Mouse (Mus musculus) E14TG2a.4 (cell line): ENCODE results near the gene Olfr1447.

Experiments
- H3K27me3 ChIP-seq: 2 replicates; pipeline ENCODE4 v1.6.1; 2014; ENCODE audit warnings: low read length, control low read depth; ENCODE audit not compliant: insufficient read depth
- H3K36me3 ChIP-seq: 2 replicates; pipeline ENCODE4 v1.6.1; 2014; ENCODE audit warnings: low read length, control low read depth; ENCODE audit not compliant: insufficient read depth
- H3K4me1 ChIP-seq: replicated peaks from 2 replicates; pipeline ENCODE4 v1.6.1; 2014; ENCODE audit warnings: low read depth, low read length, control low read depth
- H3K4me3 ChIP-seq: replicated peaks from 2 replicates; pipeline ENCODE4 v1.5.1; 2014; ENCODE audit warnings: mild to moderate bottlenecking, low read length
- H3K9me3 ChIP-seq: 2 replicates; pipeline ENCODE4 v1.6.1; 2014; ENCODE audit warnings: low read length, control low read depth
- CTCF ChIP-seq: conservative IDR thresholded peaks from 2 replicates; pipeline ENCODE4 v1.5.1; 2014; ENCODE audit warnings: low read length
- NANOG ChIP-seq: IDR thresholded peaks from 2 replicates; pipeline ENCODE4 v1.6.1; 2014; ENCODE audit warnings: borderline replicate concordance, low read length, mixed read lengths
- POU5F1 ChIP-seq: IDR thresholded peaks from 2 replicates; pipeline ENCODE4 v1.6.1; 2014; ENCODE audit warnings: low read length, borderline replicate concordance

Gene Olfr1447

GRCm38 (mm10) chr19:12903643-12904042, at the start of gene Olfr1447:
Gene Olfr1447, minus strand, starts transcription at chr19:12903743.
- H3K4me1 ChIP-seq, result no peaks in the 10 kb centered on the region
- no peaks in the 10 kb centered on the region for H3K36me3 ChIP-seq
- TF ChIP-seq CTCF, result no peak
- no peak for TF ChIP-seq NANOG
- TF ChIP-seq POU5F1, result no peak
- H3K9me3 ChIP-seq, result peaks cover 15% of the 10 kb centered on the region
- H3K4me3 ChIP-seq, result no peak within 1 kb of the TSS
- no peaks in the 10 kb centered on the region for H3K27me3 ChIP-seq

DNA sequence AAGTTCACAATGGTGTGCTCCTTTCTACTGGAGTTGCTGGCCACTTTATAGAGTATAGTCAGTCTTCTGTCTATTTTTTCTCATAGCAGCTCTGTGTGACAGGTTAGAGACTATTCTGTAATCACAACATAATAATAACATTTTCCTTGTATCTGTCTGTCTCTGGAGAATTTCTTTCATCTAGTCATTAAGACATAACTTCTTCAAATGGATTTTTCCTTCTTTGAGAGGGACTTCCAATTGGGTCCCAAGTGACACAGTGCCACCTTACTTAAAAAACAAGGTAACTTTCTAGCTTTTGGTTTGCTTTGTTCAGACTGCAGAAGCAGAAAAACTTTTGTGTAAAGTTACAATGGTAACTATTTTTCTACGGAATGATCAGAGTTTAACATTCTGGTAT, 46.4 kb upstream of the Olfr1447 start, which contains the start of gene Olfr1450:
Gene Olfr1450 (plus strand): TSS at position 301 of the 400 bp plus-strand sequence.
- no peaks in the 10 kb centered on the region for H3K36me3 ChIP-seq
- no peaks in the 10 kb centered on the region for H3K4me1 ChIP-seq
- TF ChIP-seq CTCF (no peak), POU5F1 (no peak), NANOG (no peak)
- H3K27me3 ChIP-seq, result no peaks in the 10 kb centered on the region
- no peak within 1 kb of the TSS for H3K4me3 ChIP-seq
- H3K9me3 ChIP-seq, result peaks cover 27% of the 10 kb centered on the region

DNA sequence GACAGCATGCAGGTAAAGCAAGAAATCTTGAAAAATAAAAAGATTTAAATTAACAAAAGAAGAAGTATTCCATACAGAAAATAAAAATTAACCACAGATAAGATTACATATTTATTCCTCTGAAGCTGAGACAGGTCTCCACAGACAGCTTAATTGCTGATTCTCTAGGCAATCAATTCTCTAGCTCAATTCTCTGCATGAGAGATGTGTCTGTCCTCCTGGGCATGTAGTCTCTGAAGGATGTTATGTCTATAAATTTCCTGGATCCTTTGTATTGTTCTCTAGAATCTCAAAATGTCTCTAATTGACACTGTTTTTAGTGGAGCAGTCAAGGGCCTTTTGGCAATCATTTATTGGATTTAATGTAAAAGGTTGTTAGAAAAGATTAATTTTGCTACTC, 27.0 kb upstream of the Olfr1447 start, which contains the start of gene Olfr1449:
Gene Olfr1449 (plus strand): TSS at position 301 of the 400 bp plus-strand sequence.
- TF ChIP-seq POU5F1, result no peak
- no peaks in the 10 kb centered on the region for H3K36me3 ChIP-seq
- no peaks in the 10 kb centered on the region for H3K4me1 ChIP-seq
- H3K4me3 ChIP-seq, result no peak within 1 kb of the TSS
- no peaks in the 10 kb centered on the region for H3K9me3 ChIP-seq
- no peaks in the 10 kb centered on the region for H3K27me3 ChIP-seq

- Histone ChIP-seq H3K9me3 (no peaks in the 10 kb centered on the region), H3K36me3 (no peaks in the 10 kb centered on the region), H3K4me1 (no peaks in the 10 kb centered on the region), H3K27me3 (no peaks in the 10 kb centered on the region), H3K4me3 (no peak within 1 kb of the TSS)
- TF ChIP-seq POU5F1 (no peak), CTCF (no peak), NANOG (no peak)
These were observed 20.8 kb upstream of the Olfr1447 start, which contains the start of gene Olfr1448 for GRCm38 (mm10) chr19:12924319-12924718. Gene Olfr1448, minus strand, starts transcription at chr19:12924419.

DNA sequence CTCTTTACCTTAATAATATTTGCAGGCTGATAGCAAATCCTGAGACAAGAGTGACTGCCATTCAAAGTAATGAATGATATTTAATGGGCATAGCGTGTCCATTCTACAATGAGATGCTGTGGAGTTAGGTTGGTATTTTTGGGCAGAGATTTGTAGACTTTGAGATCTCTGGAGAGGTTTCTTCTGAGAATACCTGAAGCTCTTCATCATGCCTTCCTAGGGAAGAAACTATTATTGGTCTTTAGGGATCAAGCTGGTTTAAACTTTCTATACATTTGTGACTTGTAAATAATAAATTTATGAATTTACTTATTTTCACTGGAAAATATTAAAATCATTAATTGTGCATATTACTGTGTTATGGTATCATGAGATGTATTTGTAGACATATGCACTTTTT, 10.1 kb downstream of the Olfr1447 start, which contains the start of gene Olfr1446:
Gene Olfr1446 (minus strand): TSS at position 101 of the 400 bp plus-strand sequence.
- H3K27me3 ChIP-seq, result no peaks in the 10 kb centered on the region
- H3K9me3 ChIP-seq, result peaks cover 20% of the 10 kb centered on the region
- no peaks in the 10 kb centered on the region for H3K4me1 ChIP-seq
- TF ChIP-seq CTCF (no peak), NANOG (no peak), POU5F1 (no peak)
- H3K36me3 ChIP-seq, result no peaks in the 10 kb centered on the region
- no peak within 1 kb of the TSS for H3K4me3 ChIP-seq

GRCm38 (mm10) chr19:12883555-12883954, 20.0 kb downstream of the Olfr1447 start, which contains the start of gene Olfr1445:
Gene Olfr1445, plus strand, starts transcription at chr19:12883855.
- Histone ChIP-seq H3K4me3 (no peak within 1 kb of the TSS), H3K9me3 (no peaks in the 10 kb centered on the region), H3K36me3 (no peaks in the 10 kb centered on the region), H3K4me1 (no peaks in the 10 kb centered on the region), H3K27me3 (no peaks in the 10 kb centered on the region)
- no peak for TF ChIP-seq NANOG
- TF ChIP-seq POU5F1, result no peak

- H3K27me3 ChIP-seq, result no peaks in the 10 kb centered on the region
- no peak for TF ChIP-seq NANOG
- no peak for TF ChIP-seq POU5F1
- TF ChIP-seq CTCF, result no peak
- H3K36me3 ChIP-seq, result no peaks in the 10 kb centered on the region
- no peaks in the 10 kb centered on the region for H3K4me1 ChIP-seq
- H3K4me3 ChIP-seq, result no peak within 1 kb of the TSS
- H3K9me3 ChIP-seq, result no peaks in the 10 kb centered on the region
These were observed 46.6 kb downstream of the Olfr1447 start, which contains the start of gene Olfr1444 for GRCm38 (mm10) chr19:12856983-12857382. Gene Olfr1444, plus strand, starts transcription at chr19:12857283.
